Mouse (Mus musculus) hindbrain, embryonic 11.5 days (tissue): Measurements from ENCODE around the gene Srgap3. TPM values are rescaled to one million over a fixed set of nuclear protein-coding genes. Genes with fewer than 3 reads are reported as not detected.
A peak's percentile ranks its signal among the peaks of the same experiment; 100 is the strongest.

ENCODE experiments used
- ATAC-seq: fragments of 200-750 bp; cut with Nextera tagmentation; 2 replicates; pipeline ENCODE4 v1.8.0; 2017; ENCODE audit warnings: mild to moderate bottlenecking, moderate TSS enrichment, moderate library complexity; ENCODE audit not compliant: low FRiP score
- DNase-seq: peaks from one replicate; pipeline ENCODE4 v3.0.0-alpha.2; 2015; ENCODE audit warnings: low spot score
- H3K27ac ChIP-seq: fragments of 300-500 bp; sonication (generic); 2 replicates; pipeline ENCODE4 v1.5.1; 2014; ENCODE audit warnings: mild to moderate bottlenecking, low read depth, low read length
- H3K27me3 ChIP-seq: fragments of 300-500 bp; sonication (generic); 2 replicates; pipeline ENCODE4 v1.6.1; 2014; ENCODE audit warnings: mild to moderate bottlenecking, low read length, moderate library complexity, mixed read lengths; ENCODE audit not compliant: control insufficient read depth, insufficient read depth
- H3K36me3 ChIP-seq: fragments of 300-500 bp; sonication (generic); 2 replicates; pipeline ENCODE4 v1.6.1; 2014; ENCODE audit warnings: mild to moderate bottlenecking, low read length, moderate library complexity, mixed read lengths; ENCODE audit not compliant: control insufficient read depth, insufficient read depth
- H3K4me1 ChIP-seq: fragments of 300-500 bp; sonication (generic); replicated peaks from 2 replicates; pipeline ENCODE4 v1.6.1; 2014; ENCODE audit warnings: low read length, mixed read lengths; ENCODE audit not compliant: control insufficient read depth, insufficient read depth
- H3K4me2 ChIP-seq: fragments of 300-500 bp; sonication (generic); replicated peaks from 2 replicates; pipeline ENCODE4 v1.6.1; 2014; ENCODE audit warnings: mild to moderate bottlenecking, low read depth, low read length
- H3K4me3 ChIP-seq: fragments of 300-500 bp; sonication (generic); 2 replicates; pipeline ENCODE4 v1.5.1; 2014; ENCODE audit warnings: low read depth, low read length
- H3K9ac ChIP-seq: fragments of 300-500 bp; sonication (generic); 2 replicates; pipeline ENCODE4 v1.6.1; 2014; ENCODE audit warnings: low read depth, low read length
- H3K9me3 ChIP-seq: fragments of 300-500 bp; sonication (generic); 2 replicates; pipeline ENCODE4 v1.6.1; 2016; ENCODE audit warnings: low read length; ENCODE audit not compliant: control insufficient read depth
- WGBS: fragments of 180-500 bp; shearing (Covaris S2); extraction: QIAGEN DNeasy Blood & Tissue Kit; methylation state at CpG from one replicate; pipeline ENCODE4 v1.1.7; 2014; 5-methylcytosine and 5-hydroxymethylcytosine counted together
- polyA plus RNA-seq: library from polyadenylated mRNA; unstranded; fragments of >200 nt; fragmentation: Nextera tagmentation; extraction: Ambion mirVana; gene quantifications from 2 replicates; pipeline ENCODE4 v1.2.1, GENCODE M21; 2014

Gene Srgap3
- polyA plus RNA-seq, 1 experiment from 2014 or later = 89.6 TPM

DNA sequence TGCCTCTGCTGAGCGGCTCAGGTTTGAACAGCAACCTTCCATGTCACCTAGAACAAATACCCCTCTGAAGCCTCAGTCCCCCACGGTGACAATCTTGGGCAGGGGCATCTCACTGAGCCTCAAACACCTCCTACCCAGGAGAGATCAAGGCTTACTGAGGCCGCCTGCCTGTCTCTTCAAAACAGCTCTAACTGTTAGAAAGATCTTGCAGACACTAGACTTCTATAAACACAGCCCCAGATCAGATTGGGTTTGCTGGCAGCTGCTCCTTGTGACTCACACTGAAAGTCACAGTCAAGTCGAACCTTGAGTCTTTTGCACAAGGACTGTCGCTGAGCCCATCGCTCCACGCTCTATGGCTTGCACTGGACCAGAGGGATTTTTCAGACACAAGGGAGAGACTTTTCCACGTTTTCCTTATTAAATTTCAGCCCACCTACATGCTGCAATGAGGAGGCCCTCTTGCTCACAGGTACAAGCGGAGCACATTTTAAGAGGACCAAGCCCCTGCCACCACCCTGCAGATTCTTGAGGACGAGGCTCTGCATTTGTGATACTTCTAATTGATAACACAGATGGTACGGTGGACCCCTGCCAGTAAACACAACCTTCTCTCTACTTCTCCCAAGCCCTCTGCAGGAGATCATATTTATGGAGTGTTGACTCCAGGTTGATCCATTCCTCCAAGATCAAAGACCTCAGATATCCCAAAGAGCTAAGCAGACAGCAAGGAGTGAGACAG lies 21.7 kb downstream of the Srgap3 start:
- no peak overlapping the region for H3K4me3 ChIP-seq
- H3K36me3 ChIP-seq = no peaks in the 10 kb centered on the region
- H3K27ac ChIP-seq = no peak overlapping the region
- H3K4me1 ChIP-seq = peaks cover 11% of the 10 kb centered on the region
- no peaks in the 10 kb centered on the region for H3K27me3 ChIP-seq
- no peaks in the 10 kb centered on the region for H3K9me3 ChIP-seq
- 0 out of 2 replicates have a peak overlapping the region, but pooled peaks have one; percentile 16 for H3K9ac ChIP-seq
- no peak for DNase-seq
- 67% methylated on average over 11 of the region's 11 CpGs for WGBS
- no peak overlapping the region for H3K4me2 ChIP-seq
- ATAC-seq = no peak

- H3K27me3 ChIP-seq = no peaks in the 10 kb centered on the region
- H3K9ac ChIP-seq = no peak overlapping the region
- ATAC-seq = no peak
- no peak overlapping the region for H3K4me2 ChIP-seq
- no peaks in the 10 kb centered on the region for H3K36me3 ChIP-seq
- H3K4me3 ChIP-seq = no peak overlapping the region
- 79% methylated on average over 13 of the region's 13 CpGs for WGBS
- peaks cover 11% of the 10 kb centered on the region for H3K4me1 ChIP-seq
- H3K27ac ChIP-seq = no peak overlapping the region
- H3K9me3 ChIP-seq = no peaks in the 10 kb centered on the region
- DNase-seq = no peak
Measured at GRCm38 (mm10) chr6:112924606-112925141, 22.4 kb downstream of the Srgap3 start.

DNA sequence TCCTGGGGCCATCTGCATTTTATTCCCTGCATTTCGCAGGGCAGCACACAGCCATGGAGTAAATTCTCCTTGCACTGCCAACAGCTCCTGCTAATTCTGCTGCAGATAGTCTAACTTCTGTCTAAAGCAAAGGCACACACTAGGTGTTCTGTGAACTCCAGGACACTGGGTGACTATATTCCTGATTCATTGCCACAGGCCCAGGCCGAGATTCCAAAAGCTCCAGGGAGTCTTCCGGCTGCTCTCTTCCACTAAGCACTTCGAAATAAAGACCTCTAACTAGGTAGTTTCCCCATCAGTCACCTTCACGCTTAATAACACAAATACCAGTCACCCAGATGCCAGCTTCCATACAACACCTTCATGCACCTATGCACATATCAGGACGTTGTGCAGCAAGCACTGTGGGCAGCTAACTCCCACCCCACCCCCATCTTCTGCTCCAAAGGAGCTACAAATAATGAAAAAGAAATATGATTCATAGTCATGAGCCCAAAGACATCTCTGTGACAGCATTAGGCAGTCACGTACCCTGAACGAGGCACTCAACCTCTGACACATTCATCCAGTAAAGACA lies 26.4 kb downstream of the Srgap3 start:
- Histone ChIP-seq H3K27ac (no peak overlapping the region), H3K27me3 (no peaks in the 10 kb centered on the region), H3K9ac (no peak overlapping the region), H3K4me2 (no peak overlapping the region), H3K4me3 (no peak overlapping the region), H3K4me1 (peaks cover 4% of the 10 kb centered on the region; the same call in 1 of the 2 replicates), H3K9me3 (no peaks in the 10 kb centered on the region), H3K36me3 (0 out of 2 replicates have a peak, but pooled peaks cover 2% of the 10 kb centered on the region)
- no peak for DNase-seq
- 81% methylated on average over 8 of the region's 8 CpGs for whole genome bisulfite sequencing
- no peak for ATAC-seq

DNA sequence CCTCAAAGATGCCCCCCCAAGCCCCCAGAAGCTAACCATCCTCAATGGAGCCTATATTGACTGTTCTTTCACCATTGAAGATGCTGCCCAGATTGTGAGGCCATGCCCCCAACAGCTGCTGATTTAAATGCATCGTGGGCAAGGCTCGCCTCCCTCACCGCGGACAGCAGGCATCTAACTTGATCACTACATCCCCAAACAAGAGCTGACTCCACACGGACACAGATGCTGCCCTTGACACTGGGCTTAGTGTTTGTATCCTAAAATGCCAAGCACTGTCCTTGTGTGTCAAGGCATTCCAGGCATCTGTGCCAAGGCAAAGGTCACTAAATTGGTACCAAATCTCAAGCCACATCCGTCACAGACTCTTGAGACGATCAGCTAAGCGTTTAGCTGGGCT lies 29.3 kb downstream of the Srgap3 start:
- Histone ChIP-seq H3K36me3 (0 out of 2 replicates have a peak, but pooled peaks cover 2% of the 10 kb centered on the region), H3K4me2 (no peak overlapping the region), H3K9ac (no peak overlapping the region), H3K4me1 (peaks cover 2% of the 10 kb centered on the region; the same call in 1 of the 2 replicates), H3K27ac (no peak overlapping the region), H3K27me3 (no peaks in the 10 kb centered on the region), H3K9me3 (no peaks in the 10 kb centered on the region), H3K4me3 (no peak overlapping the region)
- WGBS = 85% methylated on average over 8 of the region's 8 CpGs
- no peak for ATAC-seq
- DNase-seq = no peak

DNA sequence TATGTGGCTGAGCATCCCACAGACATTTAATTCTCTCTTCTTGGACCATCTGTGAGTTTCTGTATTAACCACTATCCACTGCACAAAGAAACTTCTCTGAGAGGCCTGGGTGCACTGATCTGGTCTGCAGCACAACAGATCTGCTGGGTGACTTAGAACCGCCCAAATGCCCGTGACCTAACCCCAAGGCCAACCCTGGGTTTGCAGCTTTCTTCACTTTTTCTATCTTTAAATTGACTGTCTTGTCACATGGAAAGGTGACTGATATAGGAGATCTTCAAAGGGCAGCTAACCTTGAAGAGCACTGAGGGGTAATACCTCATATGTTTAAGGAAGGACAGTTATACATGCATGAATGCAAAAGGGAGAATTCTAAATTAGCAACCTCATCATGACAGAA lies 30.8 kb downstream of the Srgap3 start:
- 0 out of 2 replicates have a peak, but pooled peaks cover 2% of the 10 kb centered on the region for H3K36me3 ChIP-seq

DNA sequence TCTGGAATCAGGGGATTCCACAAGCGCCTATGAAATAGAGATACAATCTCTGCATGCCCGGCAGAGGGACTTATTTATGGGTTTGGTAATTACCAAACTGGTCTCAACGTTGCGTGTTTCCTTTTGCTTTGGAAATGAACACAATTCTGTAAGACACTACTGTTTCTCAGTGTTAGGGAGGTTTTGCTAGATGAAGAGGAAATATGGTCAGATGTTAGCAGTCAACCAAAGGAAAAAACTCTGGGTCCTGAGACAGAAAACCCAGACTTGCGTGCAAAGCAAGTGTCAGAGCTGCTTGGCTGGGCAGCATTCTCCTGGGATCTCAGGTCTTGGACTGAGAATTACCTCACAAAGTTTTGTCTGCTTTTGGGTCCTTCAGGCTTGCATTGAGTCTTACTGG lies 34.5 kb downstream of the Srgap3 start:
- no peaks in the 10 kb centered on the region for H3K27me3 ChIP-seq
- no peak for ATAC-seq
- H3K4me3 ChIP-seq = no peak overlapping the region
- 90% methylated on average over 5 of the region's 5 CpGs for WGBS
- no peaks in the 10 kb centered on the region for H3K4me1 ChIP-seq
- H3K36me3 ChIP-seq = 0 out of 2 replicates have a peak, but pooled peaks cover 2% of the 10 kb centered on the region
- no peaks in the 10 kb centered on the region for H3K9me3 ChIP-seq
- H3K27ac ChIP-seq = no peak overlapping the region
- H3K9ac ChIP-seq = no peak overlapping the region
- no peak overlapping the region for H3K4me2 ChIP-seq
- DNase-seq = no peak

More for the DNA sequence above, 30.8 kb downstream of the Srgap3 start:
- no peaks in the 10 kb centered on the region for H3K9me3 ChIP-seq
- H3K4me1 ChIP-seq = 0 out of 2 replicates have a peak, but pooled peaks cover 2% of the 10 kb centered on the region
- H3K27me3 ChIP-seq = no peaks in the 10 kb centered on the region
- no peak for ATAC-seq
- H3K27ac ChIP-seq = no peak overlapping the region
- no peak for DNase-seq
- WGBS = 95% methylated on average over 2 of the region's 2 CpGs
- no peak overlapping the region for H3K4me2 ChIP-seq
- H3K9ac ChIP-seq = no peak overlapping the region
- H3K4me3 ChIP-seq = no peak overlapping the region

GRCm38 (mm10) chr6:112909711-112910110 lies 37.4 kb downstream of the Srgap3 start:
- H3K27me3 ChIP-seq = no peaks in the 10 kb centered on the region
- 81% methylated on average over 2 of the region's 2 CpGs for WGBS
- no peak overlapping the region for H3K9ac ChIP-seq
- no peaks in the 10 kb centered on the region for H3K4me1 ChIP-seq
- DNase-seq = no peak
- no peak for ATAC-seq
- no peaks in the 10 kb centered on the region for H3K9me3 ChIP-seq
- H3K4me3 ChIP-seq = no peak overlapping the region
- no peak overlapping the region for H3K4me2 ChIP-seq
- H3K27ac ChIP-seq = no peak overlapping the region
- H3K36me3 ChIP-seq = no peaks in the 10 kb centered on the region

GRCm38 (mm10) chr6:112907887-112908584 lies 39.0 kb downstream of the Srgap3 start:
- Histone ChIP-seq H3K9ac (no peak overlapping the region), H3K27ac (no peak overlapping the region), H3K4me3 (no peak overlapping the region), H3K27me3 (no peaks in the 10 kb centered on the region), H3K9me3 (no peaks in the 10 kb centered on the region), H3K36me3 (no peaks in the 10 kb centered on the region), H3K4me2 (no peak overlapping the region), H3K4me1 (no peaks in the 10 kb centered on the region)
- DNase-seq (no peak), ATAC-seq (no peak)
- WGBS = 91% methylated on average over 8 of the region's 8 CpGs
